ENCODE assay signal across 8 mouse cellular contexts in the genomic region with DNA sequence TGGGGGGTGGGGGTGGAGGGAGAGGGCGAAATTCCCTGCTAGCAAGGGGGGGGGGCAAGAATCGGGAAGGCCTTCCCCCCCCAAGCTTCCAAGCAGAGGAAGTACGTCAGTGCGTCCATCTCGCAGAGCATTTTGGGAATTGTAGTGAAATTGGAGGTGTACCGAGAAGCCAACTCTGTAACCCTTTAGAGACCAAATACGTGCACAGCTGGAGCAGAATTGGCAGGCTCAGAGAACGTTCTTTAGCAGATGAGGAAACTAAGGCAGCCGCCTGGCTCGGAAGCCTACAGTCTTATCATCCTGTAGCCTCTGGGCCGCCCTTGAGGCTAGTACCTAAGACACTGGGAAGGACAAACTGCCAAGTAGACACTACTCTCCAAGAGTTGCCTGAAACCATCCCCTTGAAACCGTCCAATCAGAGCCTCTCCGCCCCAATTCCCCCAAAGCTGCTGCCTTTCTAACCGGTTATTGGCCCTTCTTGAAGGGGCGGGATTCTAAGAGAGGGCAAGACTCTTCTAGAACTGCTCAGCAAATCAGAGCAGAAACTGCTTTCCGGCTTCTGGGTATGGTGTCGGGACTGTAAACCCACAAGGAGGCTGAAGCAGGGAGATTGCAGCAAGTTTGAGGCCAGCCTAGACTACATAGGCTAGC. TPM values are rescaled to one million over a fixed set of nuclear protein-coding genes. Genes with fewer than 3 reads are reported as not detected.
DNase-seq lines count a peak whose midpoint lies in the region; ATAC-seq and TF ChIP-seq lines count a peak whose summit lies in the region.

No protein-coding gene starts in this region.

- no peaks in the 10 kb centered on the region for H3K9me3 ChIP-seq in forebrain, embryonic 10.5 days
- no peaks in the 10 kb centered on the region for H3K9me3 ChIP-seq in heart, embryonic 14.5 days (ENCODE audit: control insufficient read depth, low read length)
- H3K9me3 ChIP-seq in liver, embryonic 14.5 days (ENCODE audit: control insufficient read depth, low read length) = no peaks in the 10 kb centered on the region
- H3K9me3 ChIP-seq in neural tube, embryonic 11.5 days (ENCODE audit: control insufficient read depth, low read length) = no peaks in the 10 kb centered on the region

- TF ChIP-seq CTCF in liver, embryonic 14.5 days (IDR thresholded peaks at IDR 0.05; ENCODE audit: low read depth) = no peak

- H3K27me3 ChIP-seq in forebrain, embryonic 10.5 days (ENCODE audit: poor library complexity, severe bottlenecking) = no peaks in the 10 kb centered on the region
- no peaks in the 10 kb centered on the region for H3K27me3 ChIP-seq in heart, embryonic 14.5 days (ENCODE audit: control insufficient read depth, insufficient read depth, low read length)
- no peaks in the 10 kb centered on the region for H3K27me3 ChIP-seq in liver, embryonic 14.5 days (ENCODE audit: control insufficient read depth, insufficient read depth, low read length)
- H3K27me3 ChIP-seq in neural tube, embryonic 11.5 days (ENCODE audit: control insufficient read depth, insufficient read depth, low read length) = no peaks in the 10 kb centered on the region

- H3K4me3 ChIP-seq in forebrain, embryonic 10.5 days = peak overlapping the region; percentile 46
- H3K4me3 ChIP-seq in heart, embryonic 14.5 days (ENCODE audit: control insufficient read depth in 1 of 2, insufficient read depth in 1 of 2, low read depth in 1 of 2, low read length in 2 of 2) = peak overlapping the region; percentile 43 to 45
- peak overlapping the region; percentile 54 to 56 for H3K4me3 ChIP-seq in liver, embryonic 14.5 days (ENCODE audit: insufficient read depth in 1 of 2, low read depth in 2 of 2, low read length in 2 of 2)
- H3K4me3 ChIP-seq in neural tube, embryonic 11.5 days (ENCODE audit: low read depth, low read length) = peak overlapping the region; percentile 31

- no peak for TF ChIP-seq EP300 in liver, embryonic 14.5 days (IDR thresholded peaks at IDR 0.05; ENCODE audit: low read depth)

- peaks cover 79% of the 10 kb centered on the region for H3K4me1 ChIP-seq in forebrain, embryonic 10.5 days
- peaks cover 9 to 48% of the 10 kb centered on the region in 2 experiments for H3K4me1 ChIP-seq in heart, embryonic 14.5 days (ENCODE audit: control insufficient read depth in 2 of 2, insufficient read depth in 2 of 2, low read length in 2 of 2)
- H3K4me1 ChIP-seq in liver, embryonic 14.5 days (replicated peaks; ENCODE audit: control insufficient read depth in 2 of 2, insufficient read depth in 2 of 2, low read length in 1 of 2) = peaks cover 15 to 23% of the 10 kb centered on the region in 2 experiments
- H3K4me1 ChIP-seq in neural tube, embryonic 11.5 days (ENCODE audit: control insufficient read depth, insufficient read depth, low read length) = peaks cover 26% of the 10 kb centered on the region

- H3K4me2 ChIP-seq in heart, embryonic 14.5 days (ENCODE audit: low read length) = peak overlapping the region; percentile 82
- peak overlapping the region; percentile 79 for H3K4me2 ChIP-seq in liver, embryonic 14.5 days (ENCODE audit: low read depth)
- peak overlapping the region; percentile 53 for H3K4me2 ChIP-seq in neural tube, embryonic 11.5 days (ENCODE audit: low read depth)

- ATAC-seq in heart, embryonic 14.5 days (ENCODE audit: insufficient number of reproducible peaks, insufficient read depth, low FRiP score, low read depth) = 0 out of 2 replicates have a peak, but pooled peaks have one; percentile 22
- ATAC-seq in liver, embryonic 14.5 days (ENCODE audit: insufficient read depth) = peak; percentile 68
- peak; percentile 50 for ATAC-seq in neural tube, embryonic 11.5 days (ENCODE audit: insufficient read depth, low FRiP score, low TSS enrichment)

- 2% methylated on average over 17 of the region's 17 CpGs for WGBS in forebrain, embryonic 10.5 days
- 3% methylated on average over 17 of the region's 17 CpGs for WGBS in heart, embryonic 14.5 days
- WGBS in liver, embryonic 14.5 days (ENCODE audit: insufficient replicate concordance) = 0% methylated on average over 17 of the region's 17 CpGs
- WGBS in neural tube, embryonic 11.5 days = 5% methylated on average over 17 of the region's 17 CpGs

- peak; percentile 93 for DNase-seq in ES-CJ7 (ENCODE audit: low read depth, low spot score)
- peak; percentile 77 for DNase-seq in c-Kit-positive CD71-negative TER-119-negative erythroid progenitor cells, embryonic 14.5 days (ENCODE audit: low read depth)
- DNase-seq in forebrain, embryonic 10.5 days (ENCODE audit: extremely low spot score, low spot score) = peak; percentile 78
- DNase-seq in kidney, postnatal 10 days = peak; percentile 84
- peak; percentile 77 to 82 (median 78) for DNase-seq in liver, embryonic 14.5 days (ENCODE audit: low read depth in 3 of 3, low spot score in 3 of 3)
- DNase-seq in neural tube, embryonic 11.5 days (ENCODE audit: low spot score) = peak; percentile 77
- peak; percentile 73 for DNase-seq in testis, postnatal 10 days (ENCODE audit: low spot score)

- H3K9ac ChIP-seq in heart, embryonic 14.5 days (ENCODE audit: low read length) = peak overlapping the region; percentile 80
- H3K9ac ChIP-seq in liver, embryonic 14.5 days (replicated peaks) = peak overlapping the region; percentile 74
- peak overlapping the region; percentile 65 for H3K9ac ChIP-seq in neural tube, embryonic 11.5 days (ENCODE audit: low read length)

- peak overlapping the region; percentile 85 for H3K27ac ChIP-seq in forebrain, embryonic 10.5 days
- peak overlapping the region; percentile 44 to 67 for H3K27ac ChIP-seq in heart, embryonic 14.5 days (replicated peaks in 1 of 2; ENCODE audit: control insufficient read depth in 1 of 2, insufficient read depth in 1 of 2, low read depth in 2 of 2, low read length in 2 of 2)
- H3K27ac ChIP-seq in liver, embryonic 14.5 days = peak overlapping the region; percentile 79
- H3K27ac ChIP-seq in neural tube, embryonic 11.5 days (ENCODE audit: low read depth, low read length) = no peak overlapping the region

- peaks cover 37% of the 10 kb centered on the region for H3K36me3 ChIP-seq in forebrain, embryonic 10.5 days (replicated peaks)
- peaks cover 32% of the 10 kb centered on the region for H3K36me3 ChIP-seq in heart, embryonic 14.5 days (ENCODE audit: control insufficient read depth, insufficient read depth, low read length)
- H3K36me3 ChIP-seq in liver, embryonic 14.5 days (replicated peaks; ENCODE audit: control insufficient read depth, insufficient read depth, low read depth) = no peaks in the 10 kb centered on the region
- H3K36me3 ChIP-seq in neural tube, embryonic 11.5 days (ENCODE audit: control insufficient read depth, insufficient read depth, low read length) = peaks cover 9% of the 10 kb centered on the region; the same call in 1 of the 2 replicates

RNA-seq across cellular contexts. Expression of a gene that starts 0.9 kb away (rescaled TPM):
- 21.3 and 22.1 TPM in 2 replicates for polyA plus RNA-seq in forebrain, embryonic 10.5 days (2016; fragmentation: Nextera tagmentation; extraction: Ambion mirVana)
- 14.8 and 17.8 TPM in 2 replicates for polyA plus RNA-seq in heart, embryonic 14.5 days (2014; fragmentation: Nextera tagmentation; extraction: Ambion mirVana)
- 6.8 and 8.3 TPM in 2 replicates for polyA plus RNA-seq in liver, embryonic 14.5 days (2012; rRNA removed)
- polyA plus RNA-seq in liver, embryonic 14.5 days (2014; fragmentation: Nextera tagmentation; extraction: Ambion mirVana) = 6.8 and 7.9 TPM in 2 replicates
- 27.2 and 31.4 TPM in 2 replicates for polyA plus RNA-seq in neural tube, embryonic 11.5 days (2014; fragmentation: Nextera tagmentation; extraction: Ambion mirVana)

RNA-seq across cellular contexts. Expression of a gene that starts 11.9 kb away (rescaled TPM):
- polyA plus RNA-seq in forebrain, embryonic 10.5 days (2016; fragmentation: Nextera tagmentation; extraction: Ambion mirVana) = 3.9 and 4.4 TPM in 2 replicates
- polyA plus RNA-seq in heart, embryonic 14.5 days (2014; fragmentation: Nextera tagmentation; extraction: Ambion mirVana) = 1.3 and 1.6 TPM in 2 replicates
- polyA plus RNA-seq in liver, embryonic 14.5 days (2012; rRNA removed) = 0.20 and 0.21 TPM in 2 replicates
- polyA plus RNA-seq in liver, embryonic 14.5 days (2014; fragmentation: Nextera tagmentation; extraction: Ambion mirVana) = 0.30 and 0.34 TPM in 2 replicates
- polyA plus RNA-seq in neural tube, embryonic 11.5 days (2014; fragmentation: Nextera tagmentation; extraction: Ambion mirVana) = 4.4 and 4.7 TPM in 2 replicates

RNA-seq across cellular contexts. Expression of a gene that starts 15.8 kb away (rescaled TPM):
- polyA plus RNA-seq in forebrain, embryonic 10.5 days (2016; fragmentation: Nextera tagmentation; extraction: Ambion mirVana) = 0.15 TPM in 1 of 2 replicates, not detected in the other
- not detected in 2 replicates for polyA plus RNA-seq in heart, embryonic 14.5 days (2014; fragmentation: Nextera tagmentation; extraction: Ambion mirVana)
- polyA plus RNA-seq in liver, embryonic 14.5 days (2012; rRNA removed) = not detected in 2 replicates
- not detected in 2 replicates for polyA plus RNA-seq in liver, embryonic 14.5 days (2014; fragmentation: Nextera tagmentation; extraction: Ambion mirVana)
- 0.29 TPM in 1 of 2 replicates, not detected in the other for polyA plus RNA-seq in neural tube, embryonic 11.5 days (2014; fragmentation: Nextera tagmentation; extraction: Ambion mirVana)

RNA-seq across cellular contexts. Expression of a gene that starts 20.4 kb away (rescaled TPM):
- not detected in 2 replicates for polyA plus RNA-seq in forebrain, embryonic 10.5 days (2016; fragmentation: Nextera tagmentation; extraction: Ambion mirVana)
- not detected in 2 replicates for polyA plus RNA-seq in heart, embryonic 14.5 days (2014; fragmentation: Nextera tagmentation; extraction: Ambion mirVana)
- polyA plus RNA-seq in liver, embryonic 14.5 days (2012; rRNA removed) = 12.2 and 13.9 TPM in 2 replicates
- polyA plus RNA-seq in liver, embryonic 14.5 days (2014; fragmentation: Nextera tagmentation; extraction: Ambion mirVana) = 25.7 and 26.5 TPM in 2 replicates
- polyA plus RNA-seq in neural tube, embryonic 11.5 days (2014; fragmentation: Nextera tagmentation; extraction: Ambion mirVana) = not detected in 2 replicates

RNA-seq across cellular contexts. Expression of a gene that starts 21.2 kb away (rescaled TPM):
- polyA plus RNA-seq in forebrain, embryonic 10.5 days (2016; fragmentation: Nextera tagmentation; extraction: Ambion mirVana) = 41.2 and 46.3 TPM in 2 replicates
- polyA plus RNA-seq in heart, embryonic 14.5 days (2014; fragmentation: Nextera tagmentation; extraction: Ambion mirVana) = 15.8 and 16.3 TPM in 2 replicates
- polyA plus RNA-seq in liver, embryonic 14.5 days (2012; rRNA removed) = 27.3 and 29.1 TPM in 2 replicates
- polyA plus RNA-seq in liver, embryonic 14.5 days (2014; fragmentation: Nextera tagmentation; extraction: Ambion mirVana) = 10.7 and 11.8 TPM in 2 replicates
- polyA plus RNA-seq in neural tube, embryonic 11.5 days (2014; fragmentation: Nextera tagmentation; extraction: Ambion mirVana) = 30.5 and 35.6 TPM in 2 replicates
